In genomic region chr4:46041761-46042504, GRCm38 (mm10) we compare ENCODE assay signal across 10 mouse cellular contexts. TPM values are rescaled to one million over a fixed set of nuclear protein-coding genes. Genes with fewer than 3 reads are reported as not detected.
DNase-seq lines count a peak whose midpoint lies in the region; ATAC-seq and TF ChIP-seq lines count a peak whose summit lies in the region.
"Had no signal": no experiment of that assay in that cellular context is flagged by ENCODE, and none has a peak within 500 bp of the region (broad histone marks: within the 10 kb centered on the region; RNA-seq: fewer than 3 reads in every experiment).

No protein-coding gene starts in this region.

- DNase-seq in heart, adult 2 months, result no peak
- DNase-seq in heart, adult 8-10 months (ENCODE audit: low spot score), result no peak
- no peak for DNase-seq in midbrain, embryonic 11.5 days (ENCODE audit: low spot score, missing footprints)
- no peak for DNase-seq in midbrain, postnatal 0 days (ENCODE audit: low spot score)
- DNase-seq in embryonic facial prominence, embryonic 10.5 days (ENCODE audit: low spot score), result no peak
- DNase-seq in frontal cortex, postnatal 10 days (ENCODE audit: low spot score in 2 of 2), result no peak
- DNase-seq: kidney, postnatal 10 days had no signal

- peak overlapping the region; percentile 14; the same call in 1 of the 2 replicates for H3K4me2 ChIP-seq in midbrain, embryonic 11.5 days
- H3K4me2 ChIP-seq in midbrain, postnatal 0 days (ENCODE audit: low read depth, low read length, poor library complexity, severe bottlenecking), result no peak overlapping the region
- H3K4me2 ChIP-seq in stomach, embryonic 14.5 days (replicated peaks; ENCODE audit: low read depth, low read length), result no peak overlapping the region

- H3K27me3 ChIP-seq in heart, adult 2 months (ENCODE audit: control insufficient read depth, insufficient read depth, low read length), result no peaks in the 10 kb centered on the region
- H3K27me3 ChIP-seq in midbrain, embryonic 11.5 days (ENCODE audit: control insufficient read depth, insufficient read depth, low read length), result peaks cover 35% of the 10 kb centered on the region
- H3K27me3 ChIP-seq in midbrain, postnatal 0 days (ENCODE audit: insufficient read depth, low read length), result peaks cover 35% of the 10 kb centered on the region; the same call in 1 of the 2 replicates
- peaks cover 65% of the 10 kb centered on the region for H3K27me3 ChIP-seq in embryonic facial prominence, embryonic 10.5 days (replicated peaks; ENCODE audit: low read depth, poor library complexity, severe bottlenecking)
- H3K27me3 ChIP-seq in stomach, embryonic 14.5 days (ENCODE audit: control insufficient read depth, insufficient read depth, low read length), result peaks cover 30% of the 10 kb centered on the region

- peaks cover 9% of the 10 kb centered on the region for H3K4me1 ChIP-seq in heart, adult 2 months (ENCODE audit: control insufficient read depth, insufficient read depth, low read length)
- peaks cover 21% of the 10 kb centered on the region for H3K4me1 ChIP-seq in midbrain, embryonic 11.5 days (ENCODE audit: control insufficient read depth, insufficient read depth, low read length)
- peaks cover 8% of the 10 kb centered on the region; the same call in 1 of the 2 replicates for H3K4me1 ChIP-seq in midbrain, postnatal 0 days (ENCODE audit: insufficient read depth, low read length)
- peaks cover 36% of the 10 kb centered on the region for H3K4me1 ChIP-seq in embryonic facial prominence, embryonic 10.5 days
- peaks cover 7% of the 10 kb centered on the region; the same call in 1 of the 2 replicates for H3K4me1 ChIP-seq in stomach, embryonic 14.5 days (ENCODE audit: control insufficient read depth, insufficient read depth, low read length)

- no peaks in the 10 kb centered on the region for H3K9me3 ChIP-seq in midbrain, embryonic 11.5 days (ENCODE audit: control insufficient read depth, low read length)
- H3K9me3 ChIP-seq in midbrain, postnatal 0 days (ENCODE audit: low read length), result no peaks in the 10 kb centered on the region
- H3K9me3 ChIP-seq in embryonic facial prominence, embryonic 10.5 days, result no peaks in the 10 kb centered on the region
- H3K9me3 ChIP-seq in stomach, embryonic 14.5 days (ENCODE audit: control insufficient read depth, low read depth, low read length), result no peaks in the 10 kb centered on the region
- H3K9me3 ChIP-seq: lung, embryonic 15.5 days had no signal

- TF ChIP-seq EP300 in heart, adult 2 months (IDR thresholded peaks at IDR 0.05; ENCODE audit: insufficient read depth, low read depth, low read length), result 0 out of 2 replicates have a peak, but pooled peaks have one; percentile 46

- peak overlapping the region; percentile 8; the same call in 1 of the 2 replicates for H3K4me3 ChIP-seq in heart, adult 2 months
- no peak overlapping the region for H3K4me3 ChIP-seq in midbrain, embryonic 11.5 days (ENCODE audit: low read depth, low read length)
- no peak overlapping the region for H3K4me3 ChIP-seq in midbrain, postnatal 0 days (ENCODE audit: low read depth, low read length)
- peak overlapping the region; percentile 26; the same call in 1 of the 2 replicates for H3K4me3 ChIP-seq in embryonic facial prominence, embryonic 10.5 days
- H3K4me3 ChIP-seq in stomach, embryonic 14.5 days (ENCODE audit: low read depth, low read length), result no peak overlapping the region
- H3K4me3 ChIP-seq: lung, embryonic 15.5 days had no signal

- H3K9ac ChIP-seq in heart, adult 2 months (ENCODE audit: low read depth, low read length), result no peak overlapping the region; the same call in 1 of the 2 replicates
- H3K9ac ChIP-seq in midbrain, embryonic 11.5 days (ENCODE audit: low read length), result no peak overlapping the region
- no peak overlapping the region for H3K9ac ChIP-seq in midbrain, postnatal 0 days (replicated peaks; ENCODE audit: low read length, poor library complexity, severe bottlenecking)
- no peak overlapping the region for H3K9ac ChIP-seq in stomach, embryonic 14.5 days (replicated peaks; ENCODE audit: low read depth, low read length)
- H3K9ac ChIP-seq: lung, embryonic 15.5 days had no signal

- 31% methylated on average over 7 of the region's 7 CpGs for WGBS in heart, adult 2 months
- 22% methylated on average over 7 of the region's 7 CpGs for WGBS in midbrain, embryonic 11.5 days
- WGBS in midbrain, postnatal 0 days, result 35% methylated on average over 7 of the region's 7 CpGs
- WGBS in embryonic facial prominence, embryonic 10.5 days, result 25% methylated on average over 7 of the region's 7 CpGs
- 21% methylated on average over 7 of the region's 7 CpGs for WGBS in stomach, embryonic 14.5 days

- no peak for TF ChIP-seq CTCF in heart, adult 2 months (IDR thresholded peaks at IDR 0.05)
- no peak for TF ChIP-seq CTCF in midbrain, postnatal 0 days (IDR thresholded peaks at IDR 0.05)

- intact Hi-C loops in heart, adult 2 months (cut with DNase I), result loop anchor here (2.0 to 5.0 kb wide), 2 partner anchors 23 to 75 kb away; no protein-coding TSS in a partner anchor

- peak overlapping the region; percentile 97 for H3K27ac ChIP-seq in heart, adult 2 months
- no peak overlapping the region for H3K27ac ChIP-seq in midbrain, embryonic 11.5 days (ENCODE audit: low read depth, low read length)
- no peak overlapping the region for H3K27ac ChIP-seq in midbrain, postnatal 0 days (ENCODE audit: low read depth, low read length)
- peak overlapping the region; percentile 44; the same call in 1 of the 2 replicates for H3K27ac ChIP-seq in embryonic facial prominence, embryonic 10.5 days (replicated peaks)
- no peak overlapping the region for H3K27ac ChIP-seq in stomach, embryonic 14.5 days (ENCODE audit: low read length)
- H3K27ac ChIP-seq: lung, embryonic 15.5 days had no signal

- H3K79me2 ChIP-seq in heart, adult 2 months (replicated peaks; ENCODE audit: control insufficient read depth, insufficient read depth, low read length), result no peaks in the 10 kb centered on the region

- ATAC-seq in midbrain, embryonic 11.5 days (ENCODE audit: low FRiP score), result no peak
- ATAC-seq in midbrain, postnatal 0 days (ENCODE audit: low FRiP score), result no peak
- ATAC-seq in stomach, embryonic 14.5 days (ENCODE audit: insufficient number of reproducible peaks, insufficient read depth, low FRiP score, low read depth), result 0 out of 2 replicates have a peak, but pooled peaks have one; percentile 53
- ATAC-seq in erythroid progenitor cell, adult 5-6 weeks (replicated peaks; ENCODE audit: low FRiP score, poor library complexity, severe bottlenecking), result no peak

- TF ChIP-seq POLR2A in heart, adult 2 months (IDR thresholded peaks at IDR 0.05; ENCODE audit: insufficient read depth, low read depth, low read length), result peak; percentile 24; the same call in 1 of the 2 replicates

- no peaks in the 10 kb centered on the region for H3K36me3 ChIP-seq in heart, adult 2 months (ENCODE audit: control insufficient read depth, insufficient read depth, low read length)
- no peaks in the 10 kb centered on the region for H3K36me3 ChIP-seq in midbrain, embryonic 11.5 days (ENCODE audit: control insufficient read depth, insufficient read depth, low read length)
- no peaks in the 10 kb centered on the region for H3K36me3 ChIP-seq in midbrain, postnatal 0 days (ENCODE audit: insufficient read depth, low read length)
- no peaks in the 10 kb centered on the region for H3K36me3 ChIP-seq in embryonic facial prominence, embryonic 10.5 days (replicated peaks)
- no peaks in the 10 kb centered on the region for H3K36me3 ChIP-seq in stomach, embryonic 14.5 days (ENCODE audit: control insufficient read depth, insufficient read depth, low read length)
- H3K36me3 ChIP-seq: lung, embryonic 15.5 days had no signal

RNA-seq across cellular contexts. Expression of gene Tmod1, which starts 3.2 kb away (rescaled TPM):
- total RNA-seq in heart, adult 2 months (2021), result 100 to 1,000 TPM; 250 to 264 TPM
- polyA plus RNA-seq in heart, adult 2 months (2012; rRNA removed), result 142 and 220 TPM in 2 replicates
- total RNA-seq in heart, adult 8-10 months (2022), result 100 to 1,000 TPM; 233 to 302 (median 283) TPM
- polyA plus RNA-seq in midbrain, embryonic 11.5 days (2014; fragmentation: Nextera tagmentation; extraction: Ambion mirVana), result 2.7 and 3.4 TPM in 2 replicates
- 0.42 and 0.55 TPM in 2 replicates for total RNA-seq in midbrain, postnatal 0 days (2014; rRNA removed)
- polyA plus RNA-seq in midbrain, postnatal 0 days (2015; fragmentation: Nextera tagmentation; extraction: Ambion mirVana), result 0.75 and 1.0 TPM in 2 replicates
- 2.8 and 3.0 TPM in 2 replicates for polyA plus RNA-seq in embryonic facial prominence, embryonic 10.5 days (2016; fragmentation: Nextera tagmentation; extraction: Ambion mirVana)
- polyA plus RNA-seq in stomach, embryonic 14.5 days (2014; fragmentation: Nextera tagmentation; extraction: Ambion mirVana), result 1.8 and 3.2 TPM in 2 replicates
- total RNA-seq in erythroid progenitor cell, adult 5-6 weeks (2015; ENCODE audit: low replicate concordance), result 258 and 260 TPM in 2 replicates
- 189 and 234 TPM in 2 replicates for total RNA-seq in erythroid progenitor cell, adult 5-6 weeks (2017; ENCODE audit: low replicate concordance)

Comparison
In these comparisons a context has a peak if more than half of its experiments do, and no peak if none do; other contexts are left out.
1. H3K27ac ChIP-seq: peak in heart, adult 2 months (single experiment) and embryonic facial prominence, embryonic 10.5 days (single experiment); none in midbrain, embryonic 11.5 days (single experiment), midbrain, postnatal 0 days (single experiment) and stomach, embryonic 14.5 days (single experiment).
2. H3K4me3 ChIP-seq: peak in heart, adult 2 months (single experiment) and embryonic facial prominence, embryonic 10.5 days (single experiment); none in midbrain, embryonic 11.5 days (single experiment), midbrain, postnatal 0 days (single experiment) and stomach, embryonic 14.5 days (single experiment).
3. RNA of gene Tmod1, which starts 3.2 kb away (polyA plus RNA-seq): 142 to 220 TPM in heart, adult 2 months; 1.8 to 3.2 TPM in stomach, embryonic 14.5 days, 2.8 to 3.0 TPM in embryonic facial prominence, embryonic 10.5 days, 2.7 to 3.4 TPM in midbrain, embryonic 11.5 days and 0.75 to 1.0 TPM in midbrain, postnatal 0 days; every median in the first group is over 10 times any median in the second.